Comparison of ENCODE assay signal across 15 mouse cellular contexts in genomic region chr15:30795723-30796122, GRCm38 (mm10).
"Had no signal": no experiment of that assay in that cellular context is flagged by ENCODE, and none has a peak within 500 bp of the region (broad histone marks: within the 10 kb centered on the region; RNA-seq: fewer than 3 reads in every experiment).

No protein-coding gene starts in this region.

- DNase-seq: retina, postnatal 1 day; right cerebral cortex, postnatal 14 days; right cerebral cortex, postnatal 4 days; spleen, adult 18-20 months; thymus, adult 18-20 months; thymus, adult 2 months; thymus, postnatal 14 days; thymus, postnatal 25 days; thymus, postnatal 36 days; thymus, postnatal 4 days had no signal

- H3K4me1 ChIP-seq: neural tube, embryonic 12.5 days; neural tube, embryonic 13.5 days; neural tube, embryonic 15.5 days; stomach, embryonic 15.5 days had no signal

- H3K4me3 ChIP-seq: neural tube, embryonic 12.5 days; neural tube, embryonic 13.5 days; neural tube, embryonic 15.5 days; stomach, embryonic 15.5 days had no signal

- H3K9me3 ChIP-seq: neural tube, embryonic 12.5 days; neural tube, embryonic 13.5 days; neural tube, embryonic 15.5 days; stomach, embryonic 15.5 days had no signal

- H3K27ac ChIP-seq: neural tube, embryonic 12.5 days; neural tube, embryonic 13.5 days; neural tube, embryonic 15.5 days; stomach, embryonic 15.5 days; stomach, postnatal 0 days had no signal

- H3K36me3 ChIP-seq: neural tube, embryonic 12.5 days; neural tube, embryonic 13.5 days; neural tube, embryonic 15.5 days; stomach, embryonic 15.5 days had no signal

- H3K27me3 ChIP-seq: neural tube, embryonic 12.5 days; neural tube, embryonic 13.5 days; neural tube, embryonic 15.5 days; stomach, embryonic 15.5 days had no signal

- H3K4me2 ChIP-seq: neural tube, embryonic 12.5 days; neural tube, embryonic 13.5 days; neural tube, embryonic 15.5 days; stomach, embryonic 15.5 days had no signal

- H3K9ac ChIP-seq: neural tube, embryonic 12.5 days; neural tube, embryonic 13.5 days; neural tube, embryonic 15.5 days; stomach, embryonic 15.5 days had no signal
